Mouse (Mus musculus) heart, embryonic 13.5 days (tissue): ENCODE results near the gene Islr2. TPM values are rescaled to one million over a fixed set of nuclear protein-coding genes. Genes with fewer than 3 reads are reported as not detected.

Experiments used
- ATAC-seq: fragments of 200-750 bp; cut with Nextera tagmentation; 2 replicates; pipeline ENCODE4 v1.8.0; 2017; ENCODE audit warnings: moderate TSS enrichment; ENCODE audit not compliant: insufficient number of reproducible peaks, low FRiP score, low TSS enrichment; ENCODE audit errors: extremely low read depth
- H3K27ac ChIP-seq: fragments of 300-500 bp; sonication (generic); replicated peaks from 2 replicates; pipeline ENCODE4 v1.5.1; 2015; ENCODE audit warnings: moderate library complexity, mild to moderate bottlenecking, inconsistent platforms
- H3K27me3 ChIP-seq: fragments of 300-500 bp; sonication (generic); replicated peaks from 2 replicates; pipeline ENCODE4 v1.6.1; 2015; ENCODE audit warnings: mild to moderate bottlenecking, inconsistent platforms
- H3K36me3 ChIP-seq: fragments of 300-500 bp; sonication (generic); 2 replicates; pipeline ENCODE4 v1.6.1; 2015; ENCODE audit warnings: mild to moderate bottlenecking, inconsistent platforms
- H3K4me1 ChIP-seq: fragments of 300-500 bp; sonication (generic); 2 replicates; pipeline ENCODE4 v1.6.1; 2015; ENCODE audit warnings: inconsistent platforms
- H3K4me2 ChIP-seq: fragments of 300-500 bp; sonication (generic); 2 replicates; pipeline ENCODE4 v1.6.1; 2015; ENCODE audit warnings: inconsistent platforms, mild to moderate bottlenecking, moderate library complexity
- H3K4me3 ChIP-seq: fragments of 300-500 bp; sonication (generic); 2 replicates; pipeline ENCODE4 v1.5.1; 2015; ENCODE audit warnings: moderate library complexity, mild to moderate bottlenecking, inconsistent platforms
- H3K9ac ChIP-seq: fragments of 300-500 bp; sonication (generic); 2 replicates; pipeline ENCODE4 v1.6.1; 2015; ENCODE audit warnings: inconsistent platforms, mild to moderate bottlenecking, moderate library complexity
- H3K9me3 ChIP-seq: fragments of 300-500 bp; sonication (generic); 2 replicates; pipeline ENCODE4 v1.6.1; 2016; ENCODE audit warnings: inconsistent platforms
- WGBS: fragments of 180-500 bp; shearing (Covaris S2); methylation state at CpG from one replicate; pipeline ENCODE4 v1.1.7; 2015; ENCODE audit warnings: mixed read lengths; 5-methylcytosine and 5-hydroxymethylcytosine counted together
- microRNA-seq: library from miRNA; unstranded; fragments of <30 nt; microRNA quantifications from one replicate; pipeline ENCODE4, GENCODE M21; 2016
- polyA plus RNA-seq: library from polyadenylated mRNA; unstranded; fragments of >200 nt; fragmentation: Nextera tagmentation; extraction: Ambion mirVana; gene quantifications from 2 replicates; pipeline ENCODE4 v1.2.1, GENCODE M21; 2015

The Islr2 gene
- polyA plus RNA-seq, 1 experiment from 2014 or later, result 0.17 TPM

DNA sequence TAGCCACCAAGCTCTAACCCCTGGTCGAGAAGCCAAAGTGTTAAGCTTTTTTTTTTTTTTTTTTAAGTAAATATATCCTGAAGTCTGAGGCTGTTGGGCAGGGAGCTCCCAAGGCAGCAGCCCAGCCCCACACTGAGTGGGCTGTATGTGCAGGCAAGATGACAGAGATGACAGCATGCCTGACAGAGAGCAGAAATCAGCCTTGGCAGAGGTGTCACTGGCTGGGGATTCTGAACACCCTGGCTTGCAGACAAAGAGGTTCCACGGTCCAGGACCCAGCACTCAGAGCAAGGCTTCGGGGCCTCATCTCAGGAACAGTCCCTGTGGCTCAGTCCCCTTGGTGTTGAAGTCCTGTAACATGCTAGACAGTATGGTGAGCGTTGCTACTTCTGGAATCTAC lies 44.3 kb downstream of the Islr2 start:
- Histone ChIP-seq H3K4me2 (0 out of 2 replicates have a peak overlapping the region, but pooled peaks have one; percentile 1), H3K9ac (0 out of 2 replicates have a peak overlapping the region, but pooled peaks have one; percentile 14)
- ATAC-seq, result no peak

DNA sequence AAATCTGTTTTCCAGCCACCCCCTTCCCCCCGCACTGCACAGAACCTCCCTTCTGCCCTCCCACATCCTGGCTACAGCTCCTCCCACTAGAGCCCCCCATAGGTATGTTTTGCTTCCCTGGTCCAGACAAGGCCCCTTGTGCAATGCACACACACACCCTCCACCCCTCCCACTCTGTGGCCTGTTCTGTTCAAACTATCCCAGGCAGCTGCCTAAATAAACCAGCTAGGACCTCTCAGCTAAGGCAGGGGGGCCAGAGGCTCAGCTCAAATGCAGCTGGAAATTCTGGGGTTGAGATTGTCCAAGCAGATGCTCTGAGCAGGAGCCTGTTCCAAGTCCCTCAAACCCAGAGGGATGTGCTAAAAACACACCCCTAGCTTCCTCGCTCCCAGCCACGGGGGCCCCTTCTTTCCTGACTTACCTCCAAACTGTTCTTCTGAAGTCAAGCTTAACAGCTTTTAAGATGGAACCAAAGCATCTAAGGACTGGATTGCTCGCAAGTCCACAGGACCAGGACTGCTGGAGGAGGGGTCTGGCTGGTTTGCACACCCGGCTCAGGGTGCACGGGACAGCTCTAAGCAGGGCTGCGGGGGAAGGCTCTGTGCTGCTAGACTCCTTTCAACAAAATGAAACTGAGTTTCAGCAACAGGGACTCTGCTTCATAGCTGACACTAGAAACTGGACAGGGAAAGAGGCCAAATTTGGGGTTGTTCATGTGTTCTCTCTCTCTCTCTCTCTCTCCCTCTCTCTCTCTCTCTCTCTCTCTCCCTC lies 45.4 kb downstream of the Islr2 start:
- peak; percentile 32; the same call in 1 of the 2 replicates for ATAC-seq
- Histone ChIP-seq H3K9ac (peak overlapping the region; percentile 64), H3K4me1 (peaks cover 61% of the 10 kb centered on the region), H3K9me3 (no peaks in the 10 kb centered on the region), H3K36me3 (no peaks in the 10 kb centered on the region), H3K4me2 (peak overlapping the region; percentile 60), H3K27ac (peak overlapping the region; percentile 87), H3K4me3 (peak overlapping the region; percentile 31), H3K27me3 (peaks cover 5% of the 10 kb centered on the region; the same call in 1 of the 2 replicates)
- 30% methylated on average over 7 of the region's 7 CpGs for WGBS

More for the DNA sequence above, 44.3 kb downstream of the Islr2 start:
- H3K9me3 ChIP-seq, result no peaks in the 10 kb centered on the region
- peaks cover 5% of the 10 kb centered on the region; the same call in 1 of the 2 replicates for H3K27me3 ChIP-seq
- H3K4me1 ChIP-seq, result peaks cover 58% of the 10 kb centered on the region
- H3K27ac ChIP-seq, result peak overlapping the region; percentile 87
- 24% methylated on average over 4 of the region's 4 CpGs for WGBS
- no peak overlapping the region for H3K4me3 ChIP-seq
- H3K36me3 ChIP-seq, result no peaks in the 10 kb centered on the region

- ATAC-seq, result no peak
- peak overlapping the region; percentile 60 for H3K4me2 ChIP-seq
- 75% methylated on average over 13 of the region's 13 CpGs for WGBS
- H3K27me3 ChIP-seq, result peaks cover 5% of the 10 kb centered on the region; the same call in 1 of the 2 replicates
- H3K4me3 ChIP-seq, result peak overlapping the region; percentile 31
- H3K27ac ChIP-seq, result peak overlapping the region; percentile 87
- H3K36me3 ChIP-seq, result no peaks in the 10 kb centered on the region
- no peaks in the 10 kb centered on the region for H3K9me3 ChIP-seq
- H3K9ac ChIP-seq, result peak overlapping the region; percentile 64
- H3K4me1 ChIP-seq, result peaks cover 69% of the 10 kb centered on the region
Observed at GRCm38 (mm10) chr9:58157838-58158237, 46.3 kb downstream of the Islr2 start.

DNA sequence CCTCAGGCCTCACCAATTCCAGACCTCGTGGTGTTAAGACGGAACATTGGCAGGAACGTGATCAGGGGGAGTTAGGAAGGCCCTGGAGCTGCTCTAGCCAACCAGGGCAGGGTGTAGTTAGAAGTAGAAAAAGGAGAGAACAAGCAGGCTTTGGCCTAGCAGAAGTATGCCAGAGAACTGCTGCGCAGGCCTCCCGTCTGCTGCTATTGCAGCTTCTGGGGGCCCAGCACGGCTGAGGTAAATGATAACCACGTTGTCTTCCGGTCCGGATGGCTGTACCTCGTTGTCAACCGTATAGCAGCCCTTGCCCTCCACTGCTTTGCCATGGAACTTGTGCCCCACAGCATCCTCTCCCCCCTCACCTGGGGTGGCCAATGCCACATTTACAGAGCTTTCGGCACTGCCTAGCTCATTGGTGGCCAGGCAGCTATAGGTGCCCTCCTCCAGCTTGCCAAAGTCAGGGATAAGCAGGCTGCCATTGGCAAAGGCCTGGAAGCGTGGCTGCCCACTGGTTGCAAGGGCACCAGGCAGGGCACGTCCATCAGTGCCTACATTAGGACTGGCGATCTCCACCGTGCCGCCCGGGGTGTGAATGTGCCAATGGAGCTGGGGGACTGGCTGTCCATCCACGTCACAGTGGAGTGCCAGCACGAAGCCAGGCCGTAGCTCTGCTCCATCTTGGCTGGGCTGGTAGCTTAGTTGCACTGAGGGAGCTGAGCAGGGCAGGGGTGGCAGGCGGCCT lies 47.1 kb downstream of the Islr2 start:
- H3K27me3 ChIP-seq, result peaks cover 10% of the 10 kb centered on the region
- H3K9me3 ChIP-seq, result no peaks in the 10 kb centered on the region
- peak overlapping the region; percentile 87; the same call in 1 of the 2 replicates for H3K27ac ChIP-seq
- peaks cover 73% of the 10 kb centered on the region for H3K4me1 ChIP-seq
- H3K36me3 ChIP-seq, result no peaks in the 10 kb centered on the region
- ATAC-seq, result no peak
- no peak overlapping the region for H3K9ac ChIP-seq
- WGBS, result 83% methylated on average over 22 of the region's 22 CpGs
- H3K4me3 ChIP-seq, result peak overlapping the region; percentile 31
- H3K4me2 ChIP-seq, result peak overlapping the region; percentile 60

GRCm38 (mm10) chr9:58155366-58155765 lies 48.8 kb downstream of the Islr2 start:
- Histone ChIP-seq H3K4me3 (no peak overlapping the region), H3K9ac (no peak overlapping the region), H3K27me3 (peaks cover 13% of the 10 kb centered on the region), H3K4me2 (no peak overlapping the region), H3K9me3 (no peaks in the 10 kb centered on the region), H3K4me1 (peaks cover 69% of the 10 kb centered on the region), H3K36me3 (no peaks in the 10 kb centered on the region), H3K27ac (peak overlapping the region; percentile 41; the same call in 1 of the 2 replicates)
- ATAC-seq, result no peak
- 24% methylated on average over 3 of the region's 3 CpGs for WGBS

GRCm38 (mm10) chr9:58153095-58153494 lies 51.0 kb downstream of the Islr2 start:
- WGBS, result 75% methylated on average over 3 of the region's 3 CpGs
- ATAC-seq, result no peak
- H3K27ac ChIP-seq, result peak overlapping the region; percentile 50
- peaks cover 46% of the 10 kb centered on the region for H3K4me1 ChIP-seq
- no peak overlapping the region for H3K4me3 ChIP-seq
- no peak overlapping the region for H3K9ac ChIP-seq
- no peaks in the 10 kb centered on the region for H3K36me3 ChIP-seq
- no peaks in the 10 kb centered on the region for H3K9me3 ChIP-seq
- H3K4me2 ChIP-seq, result no peak overlapping the region
- peaks cover 34% of the 10 kb centered on the region for H3K27me3 ChIP-seq

DNA sequence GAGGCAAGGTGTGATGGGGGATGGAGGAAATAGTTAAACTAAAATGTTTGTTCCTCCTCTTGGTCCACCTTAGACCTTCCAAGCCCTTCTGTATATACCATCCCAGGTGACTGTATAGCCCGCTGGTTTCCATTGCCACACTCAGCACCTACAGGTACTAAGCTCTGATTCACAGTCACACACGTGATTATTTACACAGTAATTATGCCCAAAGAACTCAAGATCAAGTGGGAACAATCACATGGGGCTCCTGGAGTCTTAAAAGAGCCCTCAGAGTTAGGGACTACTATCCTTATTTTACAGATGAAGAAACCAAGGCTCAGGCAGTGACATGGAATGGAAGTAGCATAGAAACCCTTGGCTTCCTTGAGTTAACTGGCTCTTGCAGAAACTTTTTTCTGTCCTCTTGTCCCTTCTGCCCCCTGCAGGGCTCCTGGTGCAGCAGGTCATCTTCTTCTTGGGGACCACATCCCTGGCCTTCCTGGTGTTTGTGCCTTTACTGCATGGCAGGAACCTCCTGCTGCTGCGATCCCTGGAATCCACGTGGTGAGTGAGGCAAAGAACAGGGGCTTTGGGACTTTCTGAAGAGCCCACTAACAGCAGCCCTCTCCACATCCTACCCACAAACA lies 53.3 kb downstream of the Islr2 start:
- no peak overlapping the region for H3K9ac ChIP-seq
- peaks cover 40% of the 10 kb centered on the region for H3K27me3 ChIP-seq
- peaks cover 25% of the 10 kb centered on the region for H3K4me1 ChIP-seq
- H3K4me2 ChIP-seq, result no peak overlapping the region
- ATAC-seq, result no peak
- no peaks in the 10 kb centered on the region for H3K36me3 ChIP-seq
- no peaks in the 10 kb centered on the region for H3K9me3 ChIP-seq
- H3K4me3 ChIP-seq, result no peak overlapping the region
- no peak overlapping the region for H3K27ac ChIP-seq
- WGBS, result 67% methylated on average over 4 of the region's 4 CpGs

DNA sequence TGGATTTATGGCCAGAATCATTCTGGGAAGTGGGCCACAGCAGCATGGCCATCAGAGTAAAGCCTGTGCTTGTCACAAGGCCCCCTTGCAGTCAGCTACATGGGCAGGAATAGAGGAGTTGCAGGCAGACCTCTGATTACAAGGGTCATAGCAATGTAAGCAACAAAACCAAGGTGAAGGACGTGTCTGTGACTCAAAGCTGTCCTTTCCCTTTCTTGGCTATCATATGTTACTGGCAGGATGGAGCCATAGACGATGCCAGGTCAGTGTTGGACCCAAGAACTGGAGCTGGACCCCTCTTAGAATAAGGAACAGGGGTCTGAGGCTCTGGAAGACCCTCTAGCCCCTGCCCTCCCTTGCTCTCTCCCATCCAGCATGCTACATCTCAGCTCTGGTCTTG lies 55.3 kb downstream of the Islr2 start:
- H3K4me3 ChIP-seq, result no peak overlapping the region
- H3K27ac ChIP-seq, result no peak overlapping the region
- H3K4me1 ChIP-seq, result peaks cover 18% of the 10 kb centered on the region
- no peak for ATAC-seq
- no peak overlapping the region for H3K4me2 ChIP-seq
- no peaks in the 10 kb centered on the region for H3K36me3 ChIP-seq
- H3K9ac ChIP-seq, result no peak overlapping the region
- H3K9me3 ChIP-seq, result no peaks in the 10 kb centered on the region
- 60% methylated on average over 2 of the region's 2 CpGs for WGBS
- peaks cover 51% of the 10 kb centered on the region for H3K27me3 ChIP-seq

Small RNA genes within 50 kb of the gene (microRNA-seq; reads per million reads assigned to microRNA genes)
- not detected for gene Mir6385

Other genes with a start within 250 kb of the Islr2 start
- 0.09 and 0.23 TPM in 2 replicates for gene Cyp11a1, start 197.9 kb downstream of the Islr2 start, polyA plus RNA-seq
- 0.78 and 1.8 TPM in 2 replicates for gene Stra6, start 140.5 kb downstream of the Islr2 start, polyA plus RNA-seq
- 0.05 and 0.07 TPM in 2 replicates for gene Ccdc33, start 85.5 kb downstream of the Islr2 start, polyA plus RNA-seq
- gene Islr, start within 50 bp of the Islr2 start, polyA plus RNA-seq, result 18.6 and 23.3 TPM in 2 replicates
- gene Pml, start 45.5 kb upstream of the Islr2 start, polyA plus RNA-seq, result 11.9 and 12.9 TPM in 2 replicates
- 25.0 and 25.6 TPM in 2 replicates for gene Stoml1, start 48.8 kb upstream of the Islr2 start, polyA plus RNA-seq
- gene Loxl1, start 108.9 kb upstream of the Islr2 start, polyA plus RNA-seq, result 51.5 TPM in 2 replicates
- gene Tbc1d21, start 166.1 kb upstream of the Islr2 start, polyA plus RNA-seq, result not detected in 2 replicates